Mouse (Mus musculus): ENCODE measurements around the gene Arhgap23. TPM values are rescaled to one million over a fixed set of nuclear protein-coding genes. Genes with fewer than 3 reads are reported as not detected.

The Arhgap23 gene
- total RNA-seq, 2 experiments from 2014 or later = 10.5 to 12.2 TPM

DNA sequence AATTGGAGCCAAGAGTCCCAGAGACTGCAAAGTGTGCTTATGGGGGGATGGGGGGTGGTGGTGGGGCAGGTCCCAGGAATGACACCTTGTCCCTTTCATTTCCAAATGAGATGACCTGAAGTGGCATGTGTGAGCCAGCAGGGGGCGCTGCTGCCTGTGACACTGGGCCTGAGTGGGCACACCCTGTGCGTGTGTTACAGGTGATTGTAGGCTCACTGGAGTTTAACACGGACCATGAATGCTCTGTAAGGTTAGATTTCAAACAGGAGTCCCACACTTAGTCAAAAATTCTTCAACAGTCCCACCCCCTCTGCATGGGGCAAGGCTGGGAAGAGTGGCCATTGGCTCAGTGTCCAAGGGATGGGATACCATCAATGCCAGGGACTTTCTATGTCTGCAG lies 16.7 kb downstream of the Arhgap23 start:
- intact Hi-C loops (cut with DNase I; ENCODE audit: low total_unique reads) = loop anchor here (2.0 kb wide), 1 partner anchor 37 kb away; no protein-coding TSS in a partner anchor
- peak; percentile 57 for DNase-seq

DNA sequence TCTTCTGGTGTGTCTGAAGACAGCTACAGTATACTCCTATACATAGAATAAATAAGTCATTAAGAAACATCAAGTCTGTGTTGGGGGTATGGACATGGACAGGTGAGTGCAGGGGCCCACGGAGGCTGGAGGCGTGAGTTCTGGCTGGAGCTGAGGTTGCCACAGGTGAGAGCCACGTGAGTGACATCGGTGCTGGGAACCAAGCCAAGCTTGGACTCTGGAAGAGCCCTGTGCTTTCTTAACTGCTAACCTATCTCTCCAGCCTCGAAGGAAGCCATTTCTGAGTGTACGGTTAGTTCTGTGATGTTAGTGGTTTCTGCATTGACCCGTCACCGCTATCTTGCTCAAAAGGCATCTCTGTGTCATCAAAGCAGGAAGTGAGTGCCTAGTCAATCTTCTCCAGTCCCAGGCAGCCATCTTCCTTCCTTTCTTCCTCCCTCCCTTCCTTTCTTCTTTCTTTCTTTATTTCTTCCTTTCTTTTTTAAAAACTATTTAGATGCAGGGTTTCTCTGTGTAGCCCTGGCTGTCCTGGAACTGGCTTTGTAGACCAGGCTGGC lies 17.7 kb downstream of the Arhgap23 start:
- intact Hi-C loops (cut with DNase I; ENCODE audit: low total_unique reads) = loop anchor here (2.0 kb wide), 1 partner anchor 36 kb away; no protein-coding TSS in a partner anchor
- DNase-seq = no peak

GRCm38 (mm10) chr11:97434121-97434520 lies 18.8 kb downstream of the Arhgap23 start:
- intact Hi-C loops (cut with DNase I; ENCODE audit: low total_unique reads) = no loop called here
- DNase-seq = no peak

DNA sequence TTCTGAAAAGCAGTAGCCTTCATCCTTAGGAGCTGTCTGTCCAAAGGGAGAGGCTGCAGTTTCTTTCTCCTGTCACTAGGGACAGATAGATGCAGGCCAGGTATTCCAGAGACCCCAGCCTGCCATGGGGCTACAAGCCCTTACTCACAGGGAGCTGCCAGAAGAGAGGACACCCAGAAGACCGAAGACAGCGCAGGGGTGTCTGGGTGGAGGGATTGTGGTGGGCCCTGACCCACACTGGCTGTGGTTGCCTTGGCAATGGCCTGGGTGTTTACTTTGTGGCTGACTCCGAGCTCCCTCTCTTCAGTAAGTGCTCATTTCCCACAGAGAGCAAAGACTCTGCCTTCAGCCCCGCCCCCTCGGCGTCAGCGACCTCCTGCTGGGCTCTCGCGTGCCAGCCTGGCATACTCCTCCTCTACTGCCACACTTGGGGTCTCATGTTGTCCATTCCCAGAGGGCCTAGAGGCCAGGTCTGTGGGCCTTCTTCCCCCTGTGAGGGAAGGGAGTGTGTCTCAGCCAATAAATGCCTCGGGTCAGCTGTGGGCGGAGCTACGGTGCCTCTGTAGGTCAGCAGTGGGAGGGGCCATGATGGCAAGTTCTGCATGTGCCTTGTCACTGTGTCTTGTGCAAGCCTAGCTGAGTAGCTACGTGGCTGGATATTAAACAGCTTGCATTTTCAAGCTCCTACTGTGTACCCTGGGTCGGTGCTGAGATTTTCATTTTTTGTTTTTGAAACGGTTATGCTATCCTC lies 19.5 kb downstream of the Arhgap23 start:
- DNase-seq = peak; percentile 80
- intact Hi-C loops (cut with DNase I; ENCODE audit: low total_unique reads) = no loop called here

DNA sequence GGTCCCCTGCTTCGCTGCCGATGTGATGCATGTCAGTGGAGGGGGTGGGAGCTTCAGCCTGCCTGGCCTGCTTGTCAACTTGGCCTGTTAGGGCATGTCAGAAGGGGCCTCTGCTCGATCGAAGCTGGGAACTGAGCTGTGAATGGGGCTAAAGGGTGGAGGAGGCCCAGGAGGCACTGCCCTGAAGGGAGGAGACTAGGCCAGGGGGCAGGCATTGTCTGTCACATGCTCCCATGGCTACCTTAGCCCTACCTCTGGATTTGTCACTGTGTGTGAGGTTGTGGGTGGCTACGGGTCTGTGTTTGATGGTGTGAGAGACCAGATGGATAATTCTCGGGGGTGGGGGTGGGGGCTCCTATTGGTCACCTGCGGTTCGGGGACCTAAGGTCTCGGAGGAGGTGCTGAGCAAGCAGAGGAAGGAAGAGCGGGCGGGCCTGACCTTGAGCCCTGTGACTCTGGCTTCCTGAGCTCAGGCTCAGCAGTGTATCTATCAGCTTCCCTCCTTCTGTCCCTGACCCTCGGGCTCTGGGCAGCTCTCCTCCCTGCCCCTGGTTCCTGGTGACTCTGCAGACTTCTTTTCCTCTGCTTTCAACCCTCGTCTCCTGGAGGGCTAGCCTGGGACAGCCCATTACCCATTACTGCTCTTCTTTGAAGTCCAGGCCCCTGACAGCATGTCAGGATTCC lies 20.6 kb downstream of the Arhgap23 start:
- intact Hi-C loops (cut with DNase I; ENCODE audit: low total_unique reads) = no loop called here
- DNase-seq = no peak

GRCm38 (mm10) chr11:97437745-97438144 lies 22.4 kb downstream of the Arhgap23 start:
- intact Hi-C loops (cut with DNase I; ENCODE audit: low total_unique reads) = no loop called here
- peak; percentile 76 for DNase-seq

GRCm38 (mm10) chr11:97438868-97439267 lies 23.5 kb downstream of the Arhgap23 start:
- peak; percentile 40 for DNase-seq
- intact Hi-C loops (cut with DNase I; ENCODE audit: low total_unique reads) = no loop called here

DNA sequence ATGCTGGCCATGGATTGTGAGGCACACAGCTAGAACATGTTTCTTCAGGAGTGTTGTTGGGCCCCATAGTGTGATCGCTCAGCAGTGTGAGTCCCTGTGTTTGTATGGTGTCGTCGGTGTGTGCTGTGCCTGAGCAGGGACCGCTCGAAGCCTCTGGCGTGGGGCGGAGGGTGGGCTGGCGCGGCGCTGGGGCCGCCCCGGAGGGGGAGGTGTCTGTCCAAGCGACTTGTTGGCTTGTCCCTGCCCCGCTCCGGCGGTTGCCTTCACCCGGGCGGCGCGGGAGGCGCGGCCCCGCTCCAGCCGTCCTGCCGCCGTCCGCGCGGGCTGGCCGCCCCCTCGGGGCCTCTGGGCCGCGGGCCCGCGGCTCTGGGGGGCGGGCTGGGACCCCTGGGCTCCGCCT lies 24.6 kb downstream of the Arhgap23 start:
- intact Hi-C loops (cut with DNase I; ENCODE audit: low total_unique reads) = no loop called here
- peak; percentile 84 for DNase-seq

DNA sequence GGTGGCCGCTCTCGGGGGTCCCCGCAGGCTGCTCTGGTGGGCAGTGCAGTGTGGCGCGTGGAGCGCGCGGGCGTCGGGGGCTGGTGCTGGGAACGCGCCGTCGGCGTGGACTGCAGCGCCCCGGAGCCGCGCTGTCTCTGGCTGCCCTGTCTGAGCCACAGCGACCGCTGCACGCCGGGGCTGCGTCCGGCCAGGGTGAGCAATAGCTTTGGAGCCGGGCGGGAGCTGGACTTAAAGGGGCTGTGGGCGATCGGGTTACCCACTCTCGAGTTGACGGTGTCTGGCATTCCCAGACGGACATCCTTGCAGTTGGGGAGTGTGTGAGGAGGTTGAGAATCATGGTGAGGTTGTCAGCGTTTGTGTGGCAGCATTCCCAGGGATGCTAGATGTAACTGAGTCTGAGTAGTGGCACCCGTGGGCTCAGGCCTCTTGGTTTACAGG lies 25.1 kb downstream of the Arhgap23 start:
- intact Hi-C loops (cut with DNase I; ENCODE audit: low total_unique reads) = no loop called here
- DNase-seq = peak; percentile 45

- DNase-seq = peak; percentile 50
- intact Hi-C loops (cut with DNase I; ENCODE audit: low total_unique reads) = no loop called here
Measured at GRCm38 (mm10) chr11:97441036-97441657, 25.8 kb downstream of the Arhgap23 start.

GRCm38 (mm10) chr11:97441658-97442125 lies 26.4 kb downstream of the Arhgap23 start:
- DNase-seq = peak; percentile 44
- intact Hi-C loops (cut with DNase I; ENCODE audit: low total_unique reads) = no loop called here

DNA sequence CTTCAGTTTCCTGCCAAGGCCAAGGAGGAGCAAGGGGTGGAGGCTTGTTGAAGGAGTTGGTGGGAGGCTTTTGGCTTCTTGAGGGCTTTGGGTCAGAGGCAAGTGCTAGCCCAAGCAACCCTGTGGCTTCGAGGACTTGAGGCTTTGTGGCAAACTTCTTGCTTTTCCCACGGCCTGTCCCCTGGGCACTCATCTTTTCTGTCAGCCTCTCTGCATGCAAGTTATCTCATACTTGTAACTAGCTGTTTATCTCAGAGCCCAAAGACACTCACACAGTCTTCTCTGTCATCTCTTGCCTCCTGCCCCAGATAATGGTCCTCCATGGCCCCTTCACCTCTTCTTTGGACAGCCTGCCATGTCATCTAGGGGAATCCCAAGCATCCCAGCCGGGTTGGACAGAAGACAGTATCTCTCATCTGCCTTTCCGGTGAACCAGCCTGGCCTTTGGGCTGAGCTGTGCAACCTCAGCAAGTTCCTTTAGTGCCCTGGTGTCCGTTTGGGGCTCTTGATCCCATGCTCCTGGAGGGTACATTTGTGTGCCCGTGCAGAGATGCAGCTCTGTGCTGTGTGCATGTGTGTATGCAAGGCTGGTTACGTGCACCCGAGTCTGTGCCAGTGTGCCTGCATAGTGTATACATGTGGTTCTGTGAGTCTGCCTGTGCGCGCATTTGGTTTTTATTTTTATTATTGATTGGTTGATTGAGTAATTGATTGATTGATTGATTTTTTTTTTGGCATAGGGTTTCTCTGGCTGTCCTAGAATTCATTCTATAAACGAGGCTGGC lies 27.8 kb downstream of the Arhgap23 start:
- intact Hi-C loops (cut with DNase I; ENCODE audit: low total_unique reads) = no loop called here
- DNase-seq = no peak

DNA sequence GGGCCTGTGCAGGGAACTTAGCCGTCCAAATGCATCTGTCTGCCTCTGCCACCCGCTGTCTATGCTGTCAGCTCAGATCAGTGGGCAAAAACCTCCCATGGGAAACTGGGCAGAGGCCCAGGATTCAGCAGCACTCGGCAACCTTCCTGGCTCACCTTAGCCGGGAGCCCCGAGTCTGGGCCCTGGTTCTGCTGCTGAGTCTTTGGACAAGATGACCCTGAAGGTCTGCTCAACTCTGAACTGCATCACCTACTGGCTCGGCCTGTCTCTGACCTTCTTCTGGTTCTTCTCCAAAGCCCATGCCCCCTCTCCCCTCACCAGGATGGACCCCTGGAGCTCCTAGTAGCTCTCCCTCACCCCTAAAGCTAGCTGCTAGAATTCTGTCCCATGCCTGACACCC lies 30.3 kb downstream of the Arhgap23 start:
- intact Hi-C loops (cut with DNase I; ENCODE audit: low total_unique reads) = no loop called here
- DNase-seq = no peak

GRCm38 (mm10) chr11:97445999-97446511 lies 30.7 kb downstream of the Arhgap23 start:
- DNase-seq = no peak
- intact Hi-C loops (cut with DNase I; ENCODE audit: low total_unique reads) = no loop called here

DNA sequence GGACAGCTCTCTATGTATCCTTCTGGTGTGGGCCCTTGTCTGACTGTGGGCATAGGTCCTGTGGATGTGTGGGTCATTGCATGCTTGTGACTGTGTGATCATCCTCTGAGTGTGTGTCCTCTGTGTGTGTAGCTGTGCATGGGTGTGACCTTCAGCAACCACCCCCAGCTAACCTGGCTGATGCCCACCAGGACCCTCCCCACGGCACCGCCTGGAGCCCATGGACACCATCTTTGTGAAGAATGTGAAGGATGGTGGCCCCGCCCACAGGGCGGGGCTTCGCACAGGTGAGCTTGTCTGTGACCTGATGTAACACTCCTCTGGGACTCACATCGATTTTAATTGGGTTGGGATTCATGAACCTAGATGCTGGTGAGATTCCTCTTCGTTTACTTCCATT lies 32.6 kb downstream of the Arhgap23 start:
- DNase-seq = no peak
- intact Hi-C loops (cut with DNase I; ENCODE audit: low total_unique reads) = no loop called here

- intact Hi-C loops (cut with DNase I; ENCODE audit: low total_unique reads) = no loop called here
- DNase-seq = no peak
Measured at GRCm38 (mm10) chr11:97448611-97449394, 33.5 kb downstream of the Arhgap23 start.

DNA sequence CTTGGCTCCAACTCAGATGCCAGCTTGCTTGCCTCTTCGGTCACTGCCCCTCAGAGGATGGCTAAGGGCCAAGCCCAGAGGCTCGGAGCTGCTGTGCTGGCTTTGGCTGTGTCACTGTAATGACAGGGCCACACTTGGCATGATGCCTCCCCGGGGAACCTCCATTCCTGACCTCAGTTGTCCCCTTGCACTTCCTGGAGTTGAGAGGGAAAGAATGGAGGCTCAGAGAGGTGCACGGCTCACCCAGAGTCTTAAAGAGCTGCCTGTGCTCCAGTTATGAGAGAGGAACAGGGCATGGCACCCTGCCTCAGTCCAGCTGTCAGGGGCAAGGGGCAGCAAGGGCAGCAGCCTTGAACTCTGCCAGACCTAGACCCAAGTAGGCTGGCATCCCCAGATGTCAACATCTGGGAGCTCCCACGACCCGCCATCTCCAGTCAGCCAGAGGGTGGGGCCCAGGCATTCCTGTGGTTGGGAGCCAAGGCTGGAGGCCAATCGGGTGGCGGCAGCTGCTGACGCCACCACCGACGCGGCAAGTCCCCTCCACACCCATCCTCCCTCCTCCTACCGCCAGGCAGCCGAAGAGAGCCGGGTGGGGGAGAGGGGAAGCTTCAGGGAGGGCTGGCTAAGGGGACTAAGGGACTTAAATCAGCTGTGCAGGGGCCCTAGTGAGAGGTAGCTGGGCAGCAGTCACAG lies 34.4 kb downstream of the Arhgap23 start:
- peak; percentile 88 for DNase-seq
- intact Hi-C loops (cut with DNase I; ENCODE audit: low total_unique reads) = no loop called here

Measured in gastrocnemius, postnatal 14 days (tissue).